Mouse (Mus musculus): ENCODE data around the gene Tead2. TPM values are rescaled to one million over a fixed set of nuclear protein-coding genes. Genes with fewer than 3 reads are reported as not detected.
A peak's percentile ranks its signal among the peaks of the same experiment; 100 is the strongest.

Tead2 gene
- polyA plus RNA-seq, 1 experiment = 3.2 TPM

DNA sequence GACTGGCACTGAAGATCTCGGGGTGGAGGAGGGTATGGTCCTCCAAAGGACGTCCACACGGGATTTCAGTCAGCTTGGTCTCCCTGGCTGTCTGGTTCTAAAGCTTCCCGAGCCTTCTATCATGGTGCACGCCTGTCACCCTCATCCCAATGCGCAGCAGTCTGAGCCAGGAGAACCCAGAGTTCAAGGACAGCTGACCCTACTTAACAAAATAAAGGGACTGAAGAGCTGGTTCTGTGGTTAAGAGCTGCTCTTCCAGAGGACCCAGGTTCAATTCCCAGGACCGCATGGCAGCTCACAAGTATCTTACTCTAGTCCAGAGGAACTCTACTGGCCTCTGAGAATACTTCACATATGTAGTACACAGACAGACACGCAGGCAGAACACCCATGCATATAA, 13.5 kb downstream of the Tead2 start:
- Histone ChIP-seq H3K4me3 (ENCODE audit: insufficient read depth, low read depth, low read length) (no peak overlapping the region), H3K27ac (replicated peaks; ENCODE audit: low read depth, low read length) (no peak overlapping the region), H3K4me1 (ENCODE audit: control insufficient read depth, insufficient read depth, insufficient read length, low read length) (peaks cover 4% of the 10 kb centered on the region; the same call in 1 of the 2 replicates)

GRCm38 (mm10) chr7:45229459-45230203, 14.1 kb downstream of the Tead2 start:
- peaks cover 9% of the 10 kb centered on the region for H3K4me1 ChIP-seq (ENCODE audit: control insufficient read depth, insufficient read depth, insufficient read length, low read length)
- no peak overlapping the region for H3K4me3 ChIP-seq (ENCODE audit: insufficient read depth, low read depth, low read length)
- no peak overlapping the region for H3K27ac ChIP-seq (replicated peaks; ENCODE audit: low read depth, low read length)

- Histone ChIP-seq H3K4me1 (ENCODE audit: control insufficient read depth, insufficient read depth, insufficient read length, low read length) (peaks cover 12% of the 10 kb centered on the region), H3K4me3 (ENCODE audit: insufficient read depth, low read depth, low read length) (no peak overlapping the region), H3K27ac (replicated peaks; ENCODE audit: low read depth, low read length) (no peak overlapping the region)
Measured at GRCm38 (mm10) chr7:45231192-45231591, 15.6 kb downstream of the Tead2 start.

- Histone ChIP-seq H3K27ac (replicated peaks; ENCODE audit: low read depth, low read length) (no peak overlapping the region), H3K4me1 (ENCODE audit: control insufficient read depth, insufficient read depth, insufficient read length, low read length) (peaks cover 12% of the 10 kb centered on the region), H3K4me3 (ENCODE audit: insufficient read depth, low read depth, low read length) (no peak overlapping the region)
Measured at GRCm38 (mm10) chr7:45231941-45232340, 16.4 kb downstream of the Tead2 start.

GRCm38 (mm10) chr7:45232716-45233465, 17.3 kb downstream of the Tead2 start:
- Histone ChIP-seq H3K27ac (replicated peaks; ENCODE audit: low read depth, low read length) (no peak overlapping the region), H3K4me3 (ENCODE audit: insufficient read depth, low read depth, low read length) (no peak overlapping the region), H3K4me1 (ENCODE audit: control insufficient read depth, insufficient read depth, insufficient read length, low read length) (peaks cover 12% of the 10 kb centered on the region)

DNA sequence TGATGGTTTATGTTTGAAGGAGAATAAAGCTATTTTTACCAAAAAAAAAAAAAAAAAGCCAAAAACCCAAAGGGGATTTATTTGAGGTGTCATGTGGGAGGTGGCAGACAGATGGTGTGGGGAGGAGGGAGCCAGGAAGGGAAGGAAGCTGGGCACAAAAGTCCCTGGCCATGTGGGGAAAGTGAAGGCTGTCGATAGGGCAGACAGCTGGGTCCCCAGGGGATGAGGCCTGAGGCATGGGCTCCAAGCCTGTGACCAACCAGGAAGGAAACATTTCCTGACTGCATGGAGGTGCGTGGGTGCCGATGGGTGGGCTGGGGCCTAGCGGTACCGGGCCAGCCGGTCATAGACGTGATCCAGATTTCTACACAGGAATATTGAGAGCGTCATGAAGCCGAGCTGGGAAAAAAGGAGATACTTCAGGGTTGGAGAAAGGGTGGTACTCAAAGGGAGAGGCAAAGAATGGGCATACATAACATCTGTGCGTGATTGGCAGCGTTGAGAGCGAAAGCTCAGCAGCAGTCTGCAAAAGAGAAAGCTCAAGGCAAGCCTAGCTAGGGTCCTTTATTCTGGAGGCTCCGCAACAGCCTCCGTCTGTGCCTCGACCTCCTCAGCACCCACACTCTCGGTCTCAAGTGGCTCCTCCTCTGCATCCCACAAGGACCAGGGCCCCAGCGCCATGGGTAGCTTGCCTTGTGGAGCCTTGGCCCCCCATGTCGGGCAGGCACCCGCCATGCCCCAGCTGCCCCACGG, 18.2 kb downstream of the Tead2 start:
- no peak overlapping the region for H3K27ac ChIP-seq (replicated peaks; ENCODE audit: low read depth, low read length)
- peak overlapping the region; percentile 7; the same call in 1 of the 2 replicates for H3K4me3 ChIP-seq (ENCODE audit: insufficient read depth, low read depth, low read length)
- H3K4me1 ChIP-seq (ENCODE audit: control insufficient read depth, insufficient read depth, insufficient read length, low read length) = peaks cover 12% of the 10 kb centered on the region

GRCm38 (mm10) chr7:45234333-45234841, 18.8 kb downstream of the Tead2 start:
- H3K4me3 ChIP-seq (ENCODE audit: insufficient read depth, low read depth, low read length) = peak overlapping the region; percentile 36; the same call in 1 of the 2 replicates
- H3K4me1 ChIP-seq (ENCODE audit: control insufficient read depth, insufficient read depth, insufficient read length, low read length) = peaks cover 14% of the 10 kb centered on the region
- no peak overlapping the region for H3K27ac ChIP-seq (replicated peaks; ENCODE audit: low read depth, low read length)

DNA sequence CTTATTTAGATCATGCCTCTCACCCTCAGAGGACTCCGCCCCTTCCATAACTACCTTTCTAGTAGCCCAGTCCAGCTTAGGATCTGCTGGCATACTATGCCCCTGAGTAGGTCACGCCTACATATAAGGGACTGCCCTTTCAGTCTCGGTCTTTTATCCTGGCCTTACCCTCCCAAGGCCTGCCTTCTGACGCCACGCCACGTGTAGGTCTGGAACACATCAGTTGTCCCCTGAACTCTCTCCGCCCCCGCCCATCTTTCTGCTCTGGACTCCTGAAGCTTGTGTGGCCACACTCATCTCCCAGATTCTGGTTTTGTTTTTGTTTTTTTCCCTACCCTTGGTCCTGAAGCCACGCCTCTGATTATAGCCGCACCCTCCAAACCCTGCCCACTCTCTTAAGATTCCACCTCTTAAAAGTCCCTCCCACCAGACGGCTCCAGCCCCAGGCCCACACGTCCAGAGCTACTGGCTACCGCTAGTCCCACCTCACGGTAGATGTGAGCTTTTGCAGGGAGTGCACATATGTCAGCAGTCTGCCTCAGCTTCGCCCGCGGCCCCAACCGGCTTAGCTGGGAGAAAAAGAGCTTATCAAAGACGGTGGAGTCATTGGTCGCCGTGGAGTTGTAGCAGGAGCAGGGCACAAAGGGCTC, 19.5 kb downstream of the Tead2 start:
- H3K4me3 ChIP-seq (ENCODE audit: insufficient read depth, low read depth, low read length) = peak overlapping the region; percentile 36
- H3K27ac ChIP-seq (replicated peaks; ENCODE audit: low read depth, low read length) = no peak overlapping the region
- peaks cover 14% of the 10 kb centered on the region for H3K4me1 ChIP-seq (ENCODE audit: control insufficient read depth, insufficient read depth, insufficient read length, low read length)

GRCm38 (mm10) chr7:45235656-45236180, 20.2 kb downstream of the Tead2 start:
- no peak overlapping the region for H3K27ac ChIP-seq (replicated peaks; ENCODE audit: low read depth, low read length)
- peaks cover 14% of the 10 kb centered on the region for H3K4me1 ChIP-seq (ENCODE audit: control insufficient read depth, insufficient read depth, insufficient read length, low read length)
- peak overlapping the region; percentile 32; the same call in 1 of the 2 replicates for H3K4me3 ChIP-seq (ENCODE audit: insufficient read depth, low read depth, low read length)

DNA sequence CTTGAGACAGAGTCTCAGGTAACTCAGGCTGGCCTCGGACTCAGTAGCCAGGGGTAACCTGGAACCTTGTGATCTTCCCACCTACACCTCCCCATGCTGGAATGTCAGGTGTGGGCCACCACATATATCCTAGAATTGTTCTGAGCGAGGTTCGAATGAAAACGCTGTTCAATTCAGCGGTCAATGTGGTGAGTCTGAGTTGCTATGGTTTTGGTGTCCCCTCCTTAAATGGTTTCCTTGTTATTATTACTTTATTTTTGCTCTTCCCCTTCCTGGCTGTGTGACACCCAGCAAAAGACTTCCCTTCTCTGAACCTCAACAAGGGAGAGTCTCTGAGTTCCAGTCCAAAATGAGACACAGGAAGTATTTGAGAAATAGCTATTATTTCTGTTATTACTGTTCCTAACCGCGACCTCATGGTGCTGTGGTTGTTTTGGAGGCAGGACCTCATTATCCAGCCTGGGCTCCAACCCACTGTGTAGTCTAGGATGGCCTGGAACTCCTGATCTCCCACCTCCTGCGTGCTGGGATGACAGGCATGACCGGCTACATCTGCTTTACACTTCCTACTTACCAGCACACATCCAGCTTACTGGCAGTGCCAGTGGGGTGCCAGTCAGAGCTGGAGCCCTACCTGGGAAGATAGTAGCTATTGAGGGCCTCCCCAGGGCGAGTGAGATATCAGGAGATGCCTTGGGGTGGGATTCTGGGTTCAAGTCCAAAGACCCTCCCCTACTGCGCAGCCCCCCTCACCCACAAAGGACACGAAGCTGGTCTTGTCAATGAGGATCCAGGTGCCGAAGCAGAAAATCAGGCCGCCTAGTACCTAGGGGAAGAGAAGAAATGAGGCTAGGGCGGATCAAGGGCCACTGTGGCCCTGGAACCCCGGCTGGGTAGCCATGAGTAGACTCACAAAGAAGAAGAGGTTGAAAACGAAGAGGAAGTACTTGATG, 22.5 kb downstream of the Tead2 start:
- Histone ChIP-seq H3K27ac (replicated peaks; ENCODE audit: low read depth, low read length) (peak overlapping the region; percentile 55), H3K4me1 (ENCODE audit: control insufficient read depth, insufficient read depth, insufficient read length, low read length) (peaks cover 16% of the 10 kb centered on the region), H3K4me3 (ENCODE audit: insufficient read depth, low read depth, low read length) (peak overlapping the region; percentile 41)

DNA sequence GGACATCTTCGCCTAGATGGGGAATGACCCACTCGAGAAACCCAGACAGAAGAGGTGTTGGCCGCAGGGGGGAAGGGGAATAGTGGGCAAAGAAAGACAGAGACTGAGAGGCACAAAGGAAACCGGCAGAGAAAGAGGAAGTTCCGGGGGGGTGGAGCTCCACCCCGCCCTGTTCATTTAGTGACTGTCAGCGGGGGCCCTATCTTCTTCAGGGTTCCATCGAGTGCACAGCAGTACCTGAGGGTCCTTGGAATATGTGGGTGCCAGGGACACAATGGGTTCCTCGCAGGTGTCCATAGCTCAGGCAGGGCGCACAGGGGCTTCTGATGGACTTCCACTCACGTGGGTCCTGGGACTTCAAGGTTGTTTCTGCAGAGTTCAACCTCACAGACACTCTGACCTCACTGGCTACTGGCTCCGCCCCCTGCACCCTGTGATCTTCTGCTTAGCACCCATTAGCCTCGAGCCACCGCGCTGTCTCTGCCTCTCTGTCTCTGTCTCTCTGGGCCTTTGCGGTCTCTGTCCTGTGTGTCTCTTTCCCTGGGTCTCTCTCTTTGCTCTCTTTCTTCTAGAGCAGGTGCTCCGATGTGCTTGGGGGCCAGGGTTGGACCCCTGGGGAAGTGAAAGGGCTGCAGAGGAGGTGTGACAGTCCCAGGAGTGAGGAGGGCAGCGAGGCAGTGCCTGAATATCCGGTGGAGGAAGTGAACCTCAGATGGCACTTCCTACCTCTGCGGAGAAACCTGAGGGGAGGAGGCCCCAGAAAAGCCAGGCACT, 23.4 kb downstream of the Tead2 start, which contains the start of gene Cd37:
Gene Cd37 (minus strand): TSS at position 393 of the 774 bp plus-strand sequence.
- peaks cover 13% of the 10 kb centered on the region for H3K4me1 ChIP-seq (ENCODE audit: control insufficient read depth, insufficient read depth, insufficient read length, low read length)
- H3K27ac ChIP-seq (replicated peaks; ENCODE audit: low read depth, low read length) = peak within 1 kb of the TSS; percentile 55
- H3K4me3 ChIP-seq (ENCODE audit: insufficient read depth, low read depth, low read length) = peak within 1 kb of the TSS; percentile 41

DNA sequence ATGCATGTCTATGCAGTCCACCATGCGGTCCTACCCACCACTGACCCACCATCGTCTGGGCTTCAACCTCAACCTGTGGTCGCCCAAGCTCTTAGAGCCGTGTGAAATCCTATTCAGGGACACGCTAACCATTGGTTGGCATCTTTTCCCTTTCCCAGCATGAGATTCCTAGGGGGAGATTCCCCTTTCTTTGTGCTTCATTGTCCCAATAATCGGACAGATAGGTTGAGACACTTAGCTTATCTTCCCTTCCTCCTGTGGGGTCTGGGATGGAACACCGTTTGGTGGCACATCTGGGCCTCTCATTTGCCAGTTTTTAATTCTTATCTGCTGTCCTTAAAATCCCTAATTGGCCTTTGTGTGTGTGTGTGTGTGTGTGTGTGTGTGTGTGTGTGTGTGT, 24.6 kb downstream of the Tead2 start:
- Histone ChIP-seq H3K4me1 (ENCODE audit: control insufficient read depth, insufficient read depth, insufficient read length, low read length) (peaks cover 4% of the 10 kb centered on the region; the same call in 1 of the 2 replicates), H3K27ac (replicated peaks; ENCODE audit: low read depth, low read length) (no peak overlapping the region), H3K4me3 (ENCODE audit: insufficient read depth, low read depth, low read length) (no peak overlapping the region)

Data from brown adipose tissue, adult 24 weeks (tissue).